Mouse (Mus musculus) yolk sac, embryonic 10.5 days (tissue): ENCODE data around the gene Tagln.
A peak's percentile ranks its signal among the peaks of the same experiment; 100 is the strongest.

Source experiments
- DNase-seq: peaks from one replicate; pipeline ENCODE4 v3.0.0-alpha.2; 2017; ENCODE audit warnings: low spot score

Gene Tagln

DNA sequence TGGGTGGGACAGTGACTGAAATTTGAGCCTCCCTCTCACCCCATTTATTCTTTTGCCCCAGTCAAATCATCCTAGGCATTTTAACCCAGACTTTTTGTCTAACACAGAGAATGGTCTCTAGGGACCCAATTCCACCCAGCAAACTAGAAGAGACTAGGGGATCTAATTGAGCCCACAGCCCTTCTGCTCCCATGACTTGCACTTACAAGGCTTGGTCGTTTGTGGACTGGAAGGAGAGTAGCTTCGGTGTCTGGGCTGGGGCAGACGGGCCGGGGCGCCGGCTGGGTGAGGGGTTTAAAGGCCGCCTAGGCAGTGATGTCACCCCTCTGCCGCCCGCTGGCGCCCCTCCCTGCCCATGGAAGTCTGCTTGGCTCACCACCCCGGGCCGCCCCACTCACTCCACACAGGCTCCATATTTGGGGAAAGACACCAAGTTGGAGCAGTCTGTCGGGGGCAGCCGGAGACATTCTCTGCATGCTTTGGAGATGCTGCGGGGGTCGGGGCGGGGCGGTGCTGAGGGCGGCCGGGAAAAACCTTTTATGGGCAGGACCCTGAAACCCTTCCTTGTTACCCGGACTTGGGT lies at the start of gene Tagln:
TSS of gene Tagln (minus strand) at position 431 of the 583 bp plus-strand sequence.
- peak; percentile 53 for DNase-seq

DNA sequence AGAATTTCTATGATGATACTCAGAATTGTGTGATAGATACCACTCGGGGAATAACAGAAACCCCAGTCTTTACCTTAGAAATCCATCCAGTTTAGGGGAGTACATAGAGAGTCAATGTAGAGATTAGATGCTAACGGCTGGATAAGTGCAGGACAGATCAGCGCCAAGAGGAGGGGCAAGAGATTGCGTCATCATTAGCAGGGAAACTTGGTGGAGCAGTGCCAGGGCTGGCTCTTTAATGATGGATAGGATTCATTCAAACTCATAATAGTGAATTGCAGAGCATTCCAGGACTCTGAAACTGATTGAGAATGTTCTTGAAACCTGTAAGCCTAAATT lies 49.3 kb upstream of the Tagln start:
- no peak for DNase-seq

DNA sequence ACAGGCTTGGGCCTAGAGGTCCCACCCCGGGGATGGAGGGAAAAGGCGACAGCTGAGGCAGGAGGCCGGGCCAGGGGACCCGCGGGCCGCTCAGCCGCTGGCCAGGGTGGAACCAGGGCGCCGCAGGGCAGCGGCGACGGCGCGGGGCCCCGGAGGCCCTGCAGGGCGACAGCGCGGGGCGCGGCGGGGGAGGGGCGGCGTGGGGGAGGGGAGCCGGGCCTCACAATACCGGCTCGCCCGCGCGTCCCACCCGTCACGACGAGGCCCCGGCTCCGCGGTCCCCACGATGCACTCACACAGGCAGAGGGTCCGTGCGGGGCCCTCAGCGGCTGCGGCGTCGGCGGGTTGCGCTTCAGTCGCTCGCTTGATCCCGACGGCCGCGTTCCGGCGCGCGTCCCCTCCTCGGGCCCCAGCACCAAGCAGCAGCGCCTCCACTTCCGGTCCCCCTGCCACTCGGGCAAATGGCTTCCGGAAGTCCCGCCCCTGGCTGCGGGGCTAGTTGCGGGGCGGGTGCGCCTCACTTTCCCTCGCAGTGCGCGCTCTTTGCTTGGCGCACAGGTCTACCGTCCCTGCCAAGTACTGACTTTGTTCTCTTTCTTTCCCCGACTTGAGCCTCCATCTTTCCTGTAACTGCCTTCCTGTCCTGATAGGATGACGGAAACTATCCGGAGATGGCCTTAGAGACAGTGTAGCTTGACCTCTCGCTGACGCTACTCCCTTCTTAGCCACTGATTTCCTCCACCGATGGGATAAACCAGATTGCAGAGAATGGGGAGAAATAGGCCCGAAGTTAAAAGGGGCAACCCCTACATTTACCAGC lies 48.8 kb upstream of the Tagln start:
- DNase-seq = peak; percentile 93

DNA sequence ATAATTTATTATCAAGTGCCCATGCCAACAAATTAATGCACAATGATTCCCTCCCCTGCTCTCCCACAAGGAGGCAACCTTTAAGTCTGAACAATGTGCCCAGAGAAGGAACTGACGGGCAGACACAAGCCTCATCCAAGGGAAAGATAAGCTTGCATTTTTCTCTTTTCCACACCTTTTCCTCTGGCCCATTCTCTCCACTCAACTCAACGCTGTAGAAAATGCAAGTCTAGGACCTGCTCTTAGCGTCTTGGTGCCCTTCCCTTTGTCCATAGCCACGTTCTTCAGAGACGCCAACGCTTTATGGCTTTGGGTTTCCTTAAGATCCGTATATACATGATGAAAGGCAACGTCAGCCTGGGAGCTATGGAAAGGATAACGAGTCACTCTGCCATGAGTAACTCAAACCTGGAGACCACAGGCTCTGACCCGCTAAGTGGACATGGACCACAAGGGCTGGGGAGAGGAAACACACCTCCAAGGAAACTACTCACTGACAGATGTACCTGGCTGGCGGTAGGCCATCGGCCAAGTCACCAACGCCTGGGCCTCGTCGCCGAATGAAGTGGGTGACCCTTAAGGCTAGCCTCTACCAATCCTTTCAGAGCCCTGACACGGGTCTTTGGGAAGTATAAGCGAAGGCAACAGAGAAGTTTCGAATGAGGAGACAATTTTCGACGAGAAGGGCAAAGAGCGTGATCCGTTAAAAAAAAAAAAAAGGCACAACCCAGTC lies 48.0 kb upstream of the Tagln start:
- DNase-seq = peak; percentile 15

DNA sequence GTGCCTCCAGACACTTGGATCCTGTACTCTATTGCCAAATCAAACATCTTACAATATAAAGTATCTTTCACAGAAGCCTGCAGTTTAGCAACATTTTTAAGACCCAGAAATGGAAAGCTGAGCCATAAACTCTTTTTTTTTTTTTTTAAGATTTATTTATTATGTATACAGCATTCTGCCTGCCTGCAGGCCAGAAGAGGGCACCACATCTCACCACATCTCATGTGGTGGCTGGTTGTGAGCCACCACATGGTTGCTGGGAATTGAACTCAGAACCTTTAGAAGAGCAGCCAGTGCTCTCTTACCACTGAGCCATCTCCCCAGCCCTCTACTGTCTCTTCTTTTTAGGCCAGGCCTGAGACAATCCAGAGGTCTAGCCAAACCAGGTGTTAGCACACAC lies 45.5 kb upstream of the Tagln start:
- DNase-seq = no peak

DNA sequence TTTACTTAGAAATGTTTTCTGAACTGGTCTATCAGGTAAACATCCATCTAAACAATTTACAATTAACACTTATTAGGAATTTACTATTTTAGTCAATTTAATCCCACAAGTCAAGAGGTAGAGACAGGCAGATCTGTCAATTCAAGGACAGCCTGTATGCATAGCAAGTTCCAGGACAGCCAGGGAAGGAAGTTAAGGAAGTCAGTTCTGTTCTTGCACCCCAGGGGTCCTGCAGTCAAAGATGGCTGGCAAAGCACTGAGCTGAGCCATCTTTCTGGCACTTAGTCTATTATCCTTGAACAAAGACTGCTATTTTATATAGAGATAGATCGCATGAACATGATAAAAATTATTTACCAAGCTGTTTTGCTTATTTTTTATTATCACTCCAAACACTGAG lies 44.8 kb upstream of the Tagln start:
- DNase-seq = no peak

DNA sequence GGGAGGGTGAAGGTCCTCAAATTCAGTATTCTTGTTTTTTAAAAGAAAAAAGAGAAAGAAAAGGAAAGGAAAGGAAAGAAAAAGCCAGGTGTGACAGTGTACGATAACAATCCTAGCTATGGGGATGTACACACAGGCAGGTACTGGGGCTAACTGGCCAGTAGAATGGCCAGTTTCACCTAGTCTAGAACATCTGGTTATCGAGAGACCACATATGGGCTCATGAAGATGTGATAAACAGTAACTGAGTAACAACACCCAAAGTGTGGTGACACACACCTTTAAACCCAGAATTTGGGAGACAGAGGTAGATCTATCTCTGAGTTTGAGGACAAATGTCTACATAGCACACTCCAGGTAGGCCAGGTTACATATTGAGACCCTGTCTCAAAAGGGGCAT lies 43.9 kb upstream of the Tagln start:
- DNase-seq = no peak

DNA sequence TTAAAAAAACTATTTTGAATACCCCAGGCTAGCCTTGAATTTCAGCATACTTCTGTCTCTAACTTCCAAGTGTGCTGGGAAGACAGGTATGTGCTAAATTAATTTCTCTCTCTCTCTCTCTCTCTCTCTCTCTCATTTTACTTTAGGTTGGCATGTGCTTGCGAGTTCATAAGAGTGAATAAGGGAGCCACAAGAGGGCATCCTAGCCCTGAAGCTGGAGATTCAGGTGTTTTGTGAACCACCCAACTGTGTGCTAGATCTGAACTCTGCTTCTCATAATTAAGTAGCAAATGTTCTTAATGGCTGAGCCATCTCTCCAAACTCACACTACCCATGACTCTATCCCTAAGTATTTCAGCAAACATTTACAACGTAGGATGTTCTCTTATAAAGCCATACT lies 41.0 kb upstream of the Tagln start:
- DNase-seq = no peak

DNA sequence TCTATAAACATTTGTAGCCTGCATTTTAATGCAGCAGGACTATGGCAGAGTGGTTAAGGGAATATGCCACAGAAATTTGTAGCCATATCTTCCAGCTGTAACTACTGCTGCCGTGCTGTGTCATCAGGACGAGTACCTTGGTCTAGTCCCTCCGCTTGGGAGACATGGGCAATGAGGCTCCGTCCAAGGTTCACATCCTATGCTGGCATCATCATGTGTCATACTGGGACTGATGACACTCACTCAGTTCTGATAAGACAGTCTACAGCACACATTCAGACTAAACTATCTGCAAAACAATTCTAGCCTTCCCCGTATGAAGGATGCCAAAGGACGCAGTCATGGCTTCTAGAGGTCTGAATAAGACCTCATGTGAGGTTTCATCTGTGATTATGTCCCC lies 27.7 kb upstream of the Tagln start:
- DNase-seq = no peak

DNA sequence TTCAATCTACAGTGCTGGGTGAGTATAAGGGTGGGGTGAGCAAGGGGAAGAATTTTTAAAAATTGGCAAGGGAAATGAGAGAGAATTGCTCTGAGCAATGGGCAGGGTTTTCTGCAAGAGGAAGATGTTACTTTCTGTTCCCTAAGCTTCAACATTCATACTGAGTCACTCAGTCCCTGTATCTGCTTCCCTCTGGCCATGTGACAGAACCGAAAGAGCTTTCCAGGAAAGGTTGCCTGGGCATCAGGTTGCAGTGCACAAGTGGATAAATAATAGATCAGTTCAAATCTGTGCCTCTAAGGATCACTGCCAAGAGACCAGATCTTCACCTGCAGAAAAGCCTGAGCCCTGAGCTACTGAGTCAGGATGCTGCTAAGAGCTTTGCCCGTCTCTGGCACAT lies 26.0 kb upstream of the Tagln start:
- DNase-seq = no peak

DNA sequence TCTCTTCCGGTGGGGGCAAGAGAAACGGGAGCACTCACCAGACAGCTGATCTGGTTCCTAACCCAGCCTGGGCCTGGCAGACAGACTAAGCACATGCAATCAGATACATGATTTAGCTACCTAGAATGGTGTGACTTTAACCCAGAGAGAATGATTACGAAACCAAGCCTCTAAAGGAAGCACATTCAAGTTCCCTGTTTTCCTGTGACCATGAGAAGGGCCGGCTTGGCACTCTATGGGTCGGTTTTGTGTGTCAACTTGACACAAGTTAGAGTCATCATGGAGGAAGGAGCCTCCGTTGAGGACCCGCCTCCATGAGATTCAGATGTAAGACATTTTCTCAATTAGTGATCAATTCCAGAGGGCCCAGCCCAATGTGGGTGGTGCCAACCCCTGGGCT lies 23.8 kb upstream of the Tagln start:
- DNase-seq = no peak

DNA sequence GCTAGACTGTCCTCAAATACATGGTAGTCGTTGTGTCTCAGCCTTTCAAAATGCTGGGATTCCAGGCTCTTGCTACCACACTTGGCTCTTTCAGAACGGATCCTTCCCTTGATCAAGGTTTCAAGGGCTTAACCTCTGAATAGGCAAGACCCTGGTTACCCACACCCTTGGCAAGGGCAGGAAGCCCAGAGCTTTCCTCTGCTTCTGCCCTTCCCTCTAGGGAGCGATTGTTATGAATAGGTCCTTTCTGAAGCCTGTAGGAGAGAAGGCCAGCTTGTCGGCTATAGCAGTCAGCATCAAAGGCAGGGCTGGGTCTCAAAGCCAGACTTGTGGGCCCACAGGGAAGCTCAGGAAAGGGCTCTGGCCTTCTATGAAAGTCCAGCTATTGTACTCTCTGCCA lies 23.0 kb upstream of the Tagln start:
- no peak for DNase-seq

DNA sequence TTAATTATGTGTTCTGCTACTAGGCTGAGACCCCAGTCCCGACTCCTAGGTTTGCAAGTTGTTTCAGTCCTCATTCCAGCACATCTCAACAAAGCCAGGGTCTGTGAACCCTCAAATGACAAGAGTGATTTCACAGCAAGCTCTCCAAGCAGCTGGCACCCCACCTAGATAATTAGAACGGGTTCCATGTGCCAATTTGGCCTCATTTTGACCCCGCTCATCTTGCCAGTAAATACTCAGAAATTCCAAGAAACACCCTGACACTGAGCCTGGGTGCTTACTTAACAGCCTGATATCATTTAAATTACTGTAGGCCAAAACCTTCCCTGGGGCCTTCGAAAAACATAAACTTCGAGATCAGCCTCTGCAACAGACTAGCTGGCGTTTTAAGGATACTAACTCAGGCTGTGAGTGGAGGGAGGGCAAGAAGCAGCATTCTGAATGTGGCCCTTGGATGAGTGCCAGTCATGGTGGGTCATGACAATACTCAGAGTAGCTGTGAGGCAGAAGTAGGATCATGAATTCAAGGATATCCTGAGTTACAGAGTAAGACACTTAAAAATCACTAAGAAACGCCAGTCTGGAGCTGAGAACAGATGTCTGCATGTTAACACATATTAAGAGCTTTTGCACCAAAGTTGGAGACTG lies 22.3 kb upstream of the Tagln start:
- no peak for DNase-seq

DNA sequence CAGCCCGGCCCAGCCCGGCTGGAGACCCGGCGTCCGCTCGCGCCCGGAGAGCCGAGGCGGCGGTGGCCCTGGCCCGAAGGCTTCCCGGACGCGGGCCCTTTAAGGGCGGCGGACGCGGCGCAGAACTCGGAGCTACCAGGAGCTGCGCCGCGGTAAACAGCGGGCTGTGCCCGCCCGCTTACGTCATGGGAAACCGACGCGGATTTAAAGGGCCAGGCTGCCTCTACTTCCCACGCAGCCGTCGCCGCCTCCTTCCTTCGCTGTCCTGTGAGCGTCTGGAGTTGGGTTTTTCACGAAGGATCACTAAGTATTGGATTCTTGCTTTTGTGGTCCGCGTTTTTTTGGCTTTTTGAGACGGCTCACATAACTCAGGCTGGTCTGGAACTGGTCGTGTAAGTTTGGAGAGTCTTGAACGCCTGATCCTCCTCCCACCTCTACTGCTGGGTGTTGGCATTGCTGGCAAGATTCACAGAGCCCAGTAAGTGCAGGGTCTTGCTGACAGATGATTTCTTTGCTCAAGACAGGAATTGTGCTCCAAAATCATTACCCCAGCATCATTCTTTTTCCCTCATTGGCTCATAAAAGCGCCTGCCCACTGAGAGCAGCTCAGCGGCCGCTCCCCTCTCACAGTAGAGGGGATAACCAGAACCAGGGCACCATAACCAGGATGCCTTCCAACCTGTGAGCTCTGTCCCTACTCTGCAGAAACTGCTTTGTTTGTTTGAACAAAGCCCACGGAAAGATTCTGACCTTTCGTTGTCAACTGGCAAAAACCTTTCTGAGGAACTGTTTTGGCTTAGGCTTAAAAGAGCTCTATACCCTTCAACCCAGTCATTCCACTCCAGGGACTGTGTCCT lies 19.5 kb upstream of the Tagln start, which contains the start of gene Sidt2:
TSS of gene Sidt2 (minus strand) at position 152 of the 857 bp plus-strand sequence.
- DNase-seq = peak; percentile 87

DNA sequence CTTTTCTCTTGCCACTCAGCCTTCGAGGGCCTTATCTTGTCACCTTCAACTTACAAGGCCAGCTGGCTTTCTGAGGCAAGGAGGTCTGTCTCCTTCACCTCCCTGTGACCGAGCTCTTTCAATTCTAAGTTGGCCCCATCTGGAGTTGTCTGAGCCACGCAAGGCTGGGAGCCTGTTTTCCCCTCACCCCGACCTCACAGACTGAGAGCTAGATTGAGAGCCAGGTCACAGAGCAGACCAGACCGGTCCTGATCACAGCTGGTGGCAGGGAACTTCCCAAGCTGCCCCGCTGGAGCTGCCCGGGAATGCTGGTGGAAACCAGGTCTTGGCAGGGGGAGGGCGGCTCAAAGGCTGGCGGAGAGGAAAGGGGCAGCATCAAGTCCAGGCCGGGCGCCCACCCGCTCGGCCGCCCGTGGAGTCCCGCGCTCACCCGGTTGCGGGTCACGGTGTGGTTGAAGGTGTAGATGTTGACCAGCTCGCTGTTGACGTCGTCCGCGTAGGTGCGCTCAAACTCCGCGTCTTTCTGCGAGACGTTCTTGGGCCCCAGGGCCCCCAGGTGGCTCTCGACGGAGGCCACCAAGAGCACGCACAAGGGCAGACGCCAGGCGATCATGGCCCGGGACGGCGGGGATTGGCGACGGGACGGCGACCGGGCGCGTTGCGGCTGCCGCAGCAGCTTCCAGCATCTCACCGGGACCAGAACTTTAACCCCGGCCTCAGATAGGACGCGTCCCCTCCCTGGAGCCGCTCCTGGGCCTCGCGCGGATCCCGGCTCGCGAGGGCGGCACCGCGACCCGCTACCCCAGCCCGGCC lies 18.6 kb upstream of the Tagln start:
- peak; percentile 57 for DNase-seq

DNA sequence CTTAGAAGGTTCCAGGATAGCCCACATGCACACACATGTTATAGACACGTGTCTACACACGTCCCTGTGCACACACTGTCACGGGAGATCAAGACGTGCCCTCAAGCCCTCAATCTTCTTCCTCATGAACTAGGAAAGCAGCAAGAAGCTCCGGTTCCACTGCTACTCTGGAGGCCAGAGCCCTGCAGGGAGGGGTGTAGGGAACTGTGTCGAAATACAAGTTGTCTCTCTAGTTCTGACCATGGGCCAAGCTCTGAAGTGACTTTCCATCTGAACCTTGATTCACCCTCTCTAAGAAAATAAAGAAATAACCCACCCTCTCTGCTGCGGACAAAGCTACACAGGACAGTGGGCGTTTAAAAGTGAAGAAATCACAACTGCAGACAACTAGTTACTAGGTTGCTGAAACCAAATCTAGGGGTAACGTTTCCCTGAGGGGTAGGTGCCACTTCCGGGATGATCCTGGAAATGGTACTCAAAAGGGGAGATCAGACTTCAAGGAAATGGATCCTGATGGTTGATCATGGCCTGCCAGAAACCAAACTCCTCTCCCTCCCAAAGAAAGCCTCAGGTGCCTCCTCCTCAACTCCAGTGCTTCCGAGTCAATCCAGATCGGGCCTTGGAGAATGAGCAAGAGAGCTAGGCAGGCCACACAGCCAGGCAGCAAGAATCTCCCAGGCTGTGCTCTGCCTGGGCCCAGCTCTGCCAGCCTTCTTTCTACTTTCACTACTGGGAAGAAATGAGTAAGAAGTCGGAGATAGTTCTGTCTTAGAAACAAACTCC lies 17.8 kb upstream of the Tagln start:
- DNase-seq = no peak

DNA sequence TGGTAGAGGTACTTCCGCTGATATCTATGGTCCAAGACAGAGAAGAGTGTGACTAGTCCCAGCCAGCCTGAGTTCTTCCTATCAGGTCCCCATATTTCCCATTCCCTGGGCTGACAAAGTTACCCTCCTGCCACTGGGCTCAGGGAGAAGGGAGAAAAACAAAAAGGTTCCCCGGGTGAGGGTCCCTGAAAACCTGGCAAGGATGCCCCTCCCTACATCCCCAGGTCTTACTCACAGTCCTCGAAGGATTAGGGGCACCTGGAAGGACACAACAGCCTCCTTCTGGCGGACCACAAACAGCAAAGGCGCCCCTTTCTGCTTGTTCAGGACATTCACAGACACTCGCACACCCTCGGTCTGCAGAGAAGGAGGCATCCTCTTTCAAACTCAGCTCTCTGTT lies 17.0 kb upstream of the Tagln start:
- DNase-seq = no peak

DNA sequence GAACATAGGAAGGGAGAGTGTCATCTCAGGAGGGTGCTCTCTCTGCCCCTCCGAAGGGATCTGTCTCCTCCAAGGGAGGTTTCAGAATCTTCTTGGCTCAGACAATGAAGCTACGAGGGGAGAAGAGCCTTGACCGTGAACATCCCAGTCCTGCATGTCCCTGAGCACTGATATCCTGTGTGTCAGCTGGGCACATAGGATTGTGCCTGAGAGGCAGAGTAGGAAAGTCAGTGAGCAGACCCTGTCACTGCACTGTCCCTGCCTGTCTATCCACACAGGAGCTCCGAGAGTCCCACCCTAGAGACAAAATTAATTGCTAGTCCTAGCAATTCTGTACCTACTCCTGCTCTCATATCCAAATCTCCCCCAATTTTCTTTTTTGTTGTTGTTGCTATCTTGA lies 16.2 kb upstream of the Tagln start:
- no peak for DNase-seq

DNA sequence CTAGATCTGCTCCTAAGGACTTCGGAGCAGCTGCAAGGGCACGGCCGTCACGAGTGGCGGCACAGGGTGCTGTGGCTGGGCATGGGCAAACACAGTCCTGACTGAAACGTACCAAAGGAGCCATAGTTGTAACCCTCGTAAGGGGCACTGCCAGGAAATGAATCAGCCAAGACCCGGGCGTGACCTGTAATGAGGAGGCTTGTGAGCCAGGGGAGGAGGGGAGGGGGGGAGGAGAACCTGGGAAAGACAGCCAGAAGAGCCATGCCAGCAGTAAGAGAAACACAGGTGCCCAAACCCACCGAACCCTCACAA lies 11.0 kb upstream of the Tagln start:
- no peak for DNase-seq

DNA sequence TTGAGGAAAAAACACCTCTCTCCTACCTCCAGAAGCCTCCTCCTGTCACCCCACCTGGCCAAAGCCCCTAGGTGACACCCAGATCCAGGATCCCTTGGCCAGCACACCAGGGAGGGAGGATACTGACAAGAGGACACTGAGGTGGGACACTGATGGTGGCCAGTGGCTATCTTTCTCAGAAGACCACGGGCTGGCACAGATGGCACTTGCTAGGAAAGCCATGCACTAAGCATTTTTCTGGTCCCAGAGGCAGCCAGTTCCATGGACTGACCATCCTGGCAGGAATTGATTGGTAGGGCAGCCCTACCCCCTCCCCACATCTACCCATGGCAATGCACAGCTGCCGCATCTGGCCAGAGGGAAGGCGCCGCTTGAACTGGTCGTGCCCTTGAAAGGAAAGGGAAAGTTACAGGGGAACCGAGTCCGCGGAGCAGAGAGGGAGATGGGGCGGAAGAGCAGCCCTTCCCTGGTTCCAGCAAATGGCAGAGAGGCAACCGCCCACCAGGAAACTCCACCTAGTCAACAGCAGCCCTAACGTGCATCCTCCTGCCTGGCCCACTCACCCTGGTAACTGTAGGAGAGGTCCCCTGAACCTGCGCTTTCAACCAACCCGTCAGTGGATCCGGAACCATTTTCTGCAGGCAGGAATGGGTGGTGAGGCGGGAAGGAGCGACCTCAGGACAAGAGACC lies 10.5 kb upstream of the Tagln start:
- no peak for DNase-seq
